Mouse (Mus musculus): ENCODE measurements at regions not wholly inside any gene's neighbourhood (a gene's known extent, or its start where the extent isn't known, plus 50 kb on each side); places are given as distances from the start of the nearest gene placed in this dataset.

DNA sequence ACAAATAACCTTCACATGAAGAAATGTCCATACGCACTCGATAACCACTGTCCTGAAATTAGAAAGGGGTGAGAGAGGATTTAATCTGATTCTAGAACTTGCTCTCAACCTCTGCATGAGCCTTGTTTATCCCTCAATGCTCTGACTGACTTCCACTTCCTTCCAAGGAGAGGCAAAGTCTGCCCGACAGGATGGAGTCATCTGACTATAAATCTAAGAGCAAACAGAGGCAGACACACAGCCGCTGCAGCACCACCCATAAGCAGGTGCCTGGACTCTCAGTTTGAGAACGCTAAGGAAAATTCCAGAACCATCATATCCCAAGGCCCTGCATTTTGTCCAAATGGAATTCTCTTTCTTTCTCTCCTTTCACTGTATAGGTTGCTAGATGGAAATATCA, 247.7 kb upstream of the 1700056E22Rik start:
- TF ChIP-seq CTCF (IDR thresholded peaks at IDR 0.05; ENCODE audit: borderline replicate concordance, insufficient read depth, low read length) (no peak), POLR2A (IDR thresholded peaks at IDR 0.05; ENCODE audit: low read depth, low read length) (no peak)
